Mouse (Mus musculus) activated CD4-positive, CD25-positive, alpha-beta regulatory T cell, adult 9 weeks (primary cell): ENCODE measurements around the gene Rfc1. TPM values are rescaled to one million over a fixed set of nuclear protein-coding genes. Genes with fewer than 3 reads are reported as not detected.

Experiments
- polyA plus RNA-seq: library from polyadenylated mRNA; unstranded; fragments of 100-300 nt; shearing (Covaris generic); gene quantifications from one replicate; pipeline ENCODE4 v1.2.1, GENCODE M21; 2017

The Rfc1 gene
- polyA plus RNA-seq = 61.6 TPM

DNA sequence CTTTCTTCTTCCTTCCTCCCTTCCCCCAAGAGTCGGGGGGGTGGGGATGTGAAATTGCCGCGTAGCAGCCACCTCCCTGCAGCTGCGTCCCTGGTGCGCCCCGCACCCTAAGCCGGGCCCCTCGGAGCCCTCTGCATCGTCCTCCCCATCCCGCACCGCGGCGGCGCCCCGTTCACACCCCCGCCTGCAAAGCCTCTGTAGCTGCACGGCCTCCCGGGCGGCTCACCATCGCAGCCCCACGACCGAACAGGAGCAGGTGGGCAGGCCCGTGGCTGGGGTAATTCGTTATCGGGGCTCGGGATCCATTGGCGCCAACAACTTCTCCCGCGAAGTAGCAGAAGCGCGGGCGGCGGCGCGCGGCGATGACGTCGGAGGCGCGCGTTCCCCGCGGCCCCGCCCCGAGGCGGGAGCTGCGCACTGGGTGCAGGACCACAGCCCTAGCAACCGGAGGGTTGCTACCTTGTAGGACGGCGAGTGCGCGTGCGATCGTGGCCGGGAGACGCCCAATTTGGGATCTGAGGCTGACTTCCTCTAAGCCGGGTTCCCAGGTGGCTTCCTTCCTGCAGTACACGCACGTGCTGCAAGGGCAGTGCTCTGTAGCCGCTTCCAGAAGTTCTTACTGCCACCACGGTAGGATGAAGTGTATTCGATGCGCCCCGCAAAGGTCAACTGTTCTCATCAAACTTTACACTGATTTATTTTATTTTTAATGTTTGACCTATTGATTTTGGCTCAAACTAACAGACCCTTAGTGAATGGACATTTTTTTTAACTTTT lies at the start of gene Rfc1:
TSS of gene Rfc1 (minus strand) at position 373 of the 777 bp plus-strand sequence.

DNA sequence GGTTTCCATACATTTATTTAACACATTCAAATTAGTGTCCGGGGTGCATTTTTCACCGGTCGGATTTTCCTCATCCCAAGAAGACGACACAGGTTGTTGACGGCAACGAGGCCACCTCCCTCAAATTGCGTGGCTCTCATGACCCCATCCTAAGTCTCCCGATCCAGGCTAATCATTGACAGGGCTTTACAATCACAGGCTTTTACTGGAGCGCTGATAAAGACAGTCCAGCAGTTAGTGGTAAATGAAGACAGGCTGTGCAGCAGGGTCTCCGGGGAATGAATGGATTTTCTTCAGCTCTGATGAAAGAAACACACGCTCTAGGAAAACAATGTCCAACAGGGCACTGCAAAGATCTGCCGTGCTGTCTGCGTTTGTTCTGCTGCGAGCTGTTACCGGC lies 12.7 kb upstream of the Rfc1 start, which contains the start of gene Klb:
TSS of gene Klb (plus strand) at position 147 of the 400 bp plus-strand sequence.

Other genes with a start within 250 kb of the Rfc1 start
- gene Tmem156, start 243.5 kb downstream of the Rfc1 start, polyA plus RNA-seq = 22.2 TPM
- 2.1 TPM for gene Klhl5, start 228.1 kb downstream of the Rfc1 start, polyA plus RNA-seq
- gene Wdr19, start 136.0 kb downstream of the Rfc1 start, polyA plus RNA-seq = 6.8 TPM
- not detected for gene Klb, start 12.6 kb upstream of the Rfc1 start, polyA plus RNA-seq
- 1,143 TPM for gene Rpl9, start 55.8 kb upstream of the Rfc1 start, polyA plus RNA-seq
- gene Lias, start 55.8 kb upstream of the Rfc1 start, polyA plus RNA-seq = 48.4 TPM
- gene Ugdh, start 100.3 kb upstream of the Rfc1 start, polyA plus RNA-seq = 45.9 TPM
- gene Gm43552, start 157.2 kb upstream of the Rfc1 start, polyA plus RNA-seq = not detected
- gene Smim14, start 201.5 kb upstream of the Rfc1 start, polyA plus RNA-seq = 178 TPM
- gene Ube2k, start 201.6 kb upstream of the Rfc1 start, polyA plus RNA-seq = 126 TPM